Mouse (Mus musculus): ENCODE data around the gene Safb2.

Gene Safb2

DNA sequence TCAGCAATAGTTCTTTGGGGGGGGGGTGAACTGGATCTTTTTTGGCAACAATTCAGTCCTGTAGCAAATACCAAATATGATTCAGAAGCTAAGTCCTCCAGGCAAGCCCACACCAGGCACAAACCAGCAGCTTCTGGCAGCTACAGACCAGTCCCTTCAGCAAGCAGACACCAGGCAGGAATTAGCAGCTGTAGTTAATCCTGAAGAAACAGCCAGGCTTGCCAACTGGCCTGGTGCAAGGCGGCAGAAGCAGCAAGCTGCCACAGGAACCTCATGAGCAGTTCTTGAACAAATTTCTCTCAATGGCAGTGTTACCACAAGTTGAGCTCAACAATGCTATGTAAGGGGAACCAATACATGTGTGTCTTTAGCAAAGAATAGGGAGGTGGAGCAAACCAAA is 61.6 kb downstream of the Safb2 start:
- DNase-seq (ENCODE audit: low spot score in 2 of 2): no peak

DNA sequence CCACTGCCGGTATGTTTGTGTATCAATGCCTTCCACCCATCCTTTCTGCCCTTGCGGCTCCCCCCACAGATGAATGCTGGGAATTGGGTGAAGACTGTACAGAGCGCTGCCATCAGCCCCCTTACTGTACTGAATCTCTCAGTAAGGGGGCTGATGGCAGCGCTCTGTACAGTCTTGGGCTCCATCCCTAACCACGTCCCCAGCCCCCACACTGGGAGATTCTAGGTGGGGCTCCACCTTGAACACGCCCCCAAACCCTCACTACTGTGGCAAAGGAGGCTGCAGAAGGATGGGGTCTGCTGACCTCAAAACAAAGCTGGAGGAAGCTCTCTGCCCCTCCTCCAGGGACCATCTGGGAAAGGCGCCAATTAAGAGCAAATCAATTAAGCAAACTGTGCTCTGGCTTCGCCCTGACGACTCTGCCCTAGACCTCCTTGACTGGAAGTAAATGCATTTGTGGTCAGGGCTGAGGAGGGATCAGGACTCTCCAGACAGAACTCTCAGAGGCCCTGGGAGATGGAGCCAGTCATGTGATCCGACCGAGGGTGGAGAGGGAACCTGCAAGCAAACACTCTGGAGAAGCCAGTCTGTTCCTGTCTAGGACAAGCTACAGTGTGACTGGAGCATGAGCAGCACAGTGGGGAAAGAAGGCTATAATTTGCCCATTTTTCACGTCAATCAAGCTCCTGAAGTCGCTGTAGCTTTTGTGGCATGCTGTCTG is 68.5 kb downstream of the Safb2 start:
- no peak for DNase-seq (ENCODE audit: low spot score in 2 of 2)

- no peak for DNase-seq (ENCODE audit: low spot score in 2 of 2)
Observed at GRCm38 (mm10) chr17:56514916-56515315, 69.5 kb downstream of the Safb2 start.

DNA sequence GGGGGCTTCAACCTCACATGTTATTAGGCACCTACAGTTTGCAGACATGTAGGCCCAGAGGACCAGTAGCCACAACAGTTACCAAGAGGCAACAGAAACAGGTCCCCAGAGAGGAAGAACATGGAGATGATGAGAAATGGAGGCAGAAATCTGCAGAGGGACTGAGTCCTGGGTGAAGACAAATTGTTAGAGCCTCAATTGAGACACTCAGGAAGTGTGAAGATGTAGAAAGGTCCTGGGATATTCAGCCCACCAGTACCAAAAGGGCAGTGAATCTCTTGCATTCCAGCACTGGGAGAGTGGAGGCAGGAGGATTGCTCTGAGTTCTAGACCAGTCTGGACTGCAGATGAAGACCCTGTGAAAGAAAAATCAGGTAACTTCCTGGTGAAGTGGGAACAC is 70.1 kb downstream of the Safb2 start:
- DNase-seq (ENCODE audit: low spot score in 2 of 2): no peak

DNA sequence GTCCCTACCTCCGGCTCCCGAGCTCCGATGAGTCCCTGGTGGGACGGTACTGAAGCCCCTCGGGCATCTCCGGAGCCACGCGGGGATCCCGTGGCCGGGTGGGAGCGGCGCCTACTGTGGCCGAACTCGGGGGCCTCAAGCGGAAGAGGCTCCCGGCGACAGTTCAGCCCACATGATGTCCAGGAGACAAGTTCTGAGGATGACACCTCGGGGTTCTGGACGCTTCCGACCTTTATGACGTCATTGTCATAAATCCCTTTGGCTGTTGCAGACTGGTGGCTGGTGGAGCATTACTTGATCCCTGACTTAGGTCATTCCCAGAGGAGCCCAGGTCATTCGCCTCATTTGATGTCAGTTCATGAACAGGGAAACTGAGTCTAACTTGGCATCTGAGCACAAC is 72.1 kb downstream of the Safb2 start, which contains the start of gene Znrf4:
Gene Znrf4, minus strand, starts transcription at position 122 of the 400 bp plus-strand sequence.
- DNase-seq (ENCODE audit: low spot score in 2 of 2): no peak

GRCm38 (mm10) chr17:56511707-56512090 is 72.7 kb downstream of the Safb2 start:
- no peak for DNase-seq (ENCODE audit: low spot score in 2 of 2)

DNA sequence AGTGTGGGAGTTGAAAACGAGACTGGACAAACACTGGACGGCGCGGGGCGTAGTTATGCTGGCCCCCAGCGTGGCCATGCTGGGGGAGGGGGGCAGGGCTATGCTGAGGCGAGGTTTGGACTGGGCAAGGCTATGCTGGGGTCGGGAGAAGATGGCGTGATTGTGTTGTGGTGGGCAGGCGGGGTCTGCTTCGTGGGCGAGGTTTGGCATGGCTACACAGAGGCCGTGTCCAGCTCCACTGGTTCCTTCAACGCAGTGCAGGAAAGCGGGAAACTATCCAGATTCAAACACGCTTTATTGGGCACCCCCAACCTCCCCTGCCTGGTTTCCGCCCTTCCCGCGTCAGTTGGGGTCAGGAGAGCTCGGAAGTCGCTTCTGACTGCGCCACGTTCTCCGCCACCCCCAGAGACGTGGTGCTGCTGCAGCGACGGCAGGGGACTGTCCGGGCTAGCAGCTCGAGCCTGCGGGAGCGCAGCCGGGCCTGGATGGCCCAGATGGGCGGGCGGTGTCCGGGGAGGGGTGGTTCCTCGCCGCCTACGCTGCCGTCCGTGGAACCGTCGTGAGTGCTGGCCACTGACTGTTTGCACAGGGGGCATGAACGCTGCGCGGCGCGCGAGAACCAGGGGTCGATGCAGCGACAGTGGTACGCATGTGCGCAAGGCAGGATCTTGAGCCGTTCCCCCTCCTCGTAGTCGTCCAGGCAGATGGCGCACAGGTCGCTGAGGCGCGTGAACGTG is 73.2 kb downstream of the Safb2 start:
- DNase-seq (ENCODE audit: low spot score in 2 of 2): no peak

All from frontal cortex, postnatal 25 days (tissue).